Mouse (Mus musculus) liver, embryonic 11.5 days (tissue): ENCODE measurements around the gene Timm10. TPM values are rescaled to one million over a fixed set of nuclear protein-coding genes. Genes with fewer than 3 reads are reported as not detected.

Experiments used
- ATAC-seq: fragments of 200-750 bp; cut with Nextera tagmentation; replicated peaks from 2 replicates; pipeline ENCODE4 v1.8.0; 2017; ENCODE audit warnings: moderate number of reproducible peaks, mild to moderate bottlenecking, moderate TSS enrichment, moderate library complexity; ENCODE audit not compliant: low FRiP score
- DNase-seq: peaks from one replicate; pipeline ENCODE4 v3.0.0-alpha.2; 2017; ENCODE audit warnings: low spot score
- H3K27ac ChIP-seq: fragments of 300-500 bp; sonication (generic); 2 replicates; pipeline ENCODE4 v1.5.1; 2014; ENCODE audit warnings: mild to moderate bottlenecking, low read depth, low read length, control low read depth
- H3K27me3 ChIP-seq: fragments of 300-500 bp; sonication (generic); replicated peaks from 2 replicates; pipeline ENCODE4 v1.6.1; 2014; ENCODE audit warnings: low read length, mixed read lengths; ENCODE audit not compliant: control insufficient read depth, insufficient read depth
- H3K36me3 ChIP-seq: fragments of 300-500 bp; sonication (generic); 2 replicates; pipeline ENCODE4 v1.6.1; 2014; ENCODE audit warnings: mild to moderate bottlenecking, low read length, moderate library complexity, mixed read lengths; ENCODE audit not compliant: control insufficient read depth, insufficient read depth
- H3K4me1 ChIP-seq: fragments of 300-500 bp; sonication (generic); replicated peaks from 2 replicates; pipeline ENCODE4 v1.6.1; 2014; ENCODE audit warnings: low read length, mixed read lengths; ENCODE audit not compliant: control insufficient read depth, insufficient read depth
- H3K4me2 ChIP-seq: fragments of 300-500 bp; sonication (generic); 2 replicates; pipeline ENCODE4 v1.6.1; 2014; ENCODE audit warnings: mild to moderate bottlenecking, control low read depth, moderate library complexity
- H3K4me3 ChIP-seq: fragments of 300-500 bp; sonication (generic); 2 replicates; pipeline ENCODE4 v1.5.1; 2014; ENCODE audit warnings: low read depth, low read length, control low read depth
- H3K9ac ChIP-seq: fragments of 300-500 bp; sonication (generic); 2 replicates; pipeline ENCODE4 v1.6.1; 2014; ENCODE audit warnings: low read depth, low read length, control low read depth
- H3K9me3 ChIP-seq: fragments of 300-500 bp; sonication (generic); 2 replicates; pipeline ENCODE4 v1.6.1; 2016; ENCODE audit warnings: low read length, inconsistent platforms, mixed read lengths; ENCODE audit not compliant: control insufficient read depth
- WGBS: fragments of 180-500 bp; shearing (Covaris S2); extraction: QIAGEN DNeasy Blood & Tissue Kit; methylation state at CpG from one replicate; pipeline ENCODE4 v1.1.7; 2014; 5-methylcytosine and 5-hydroxymethylcytosine counted together
- polyA plus RNA-seq: library from polyadenylated mRNA; unstranded; fragments of >200 nt; fragmentation: Nextera tagmentation; extraction: Ambion mirVana; gene quantifications from 2 replicates; pipeline ENCODE4 v1.2.1, GENCODE M21; 2014

Timm10 gene
- polyA plus RNA-seq: 84.3 and 84.5 TPM in 2 replicates

DNA sequence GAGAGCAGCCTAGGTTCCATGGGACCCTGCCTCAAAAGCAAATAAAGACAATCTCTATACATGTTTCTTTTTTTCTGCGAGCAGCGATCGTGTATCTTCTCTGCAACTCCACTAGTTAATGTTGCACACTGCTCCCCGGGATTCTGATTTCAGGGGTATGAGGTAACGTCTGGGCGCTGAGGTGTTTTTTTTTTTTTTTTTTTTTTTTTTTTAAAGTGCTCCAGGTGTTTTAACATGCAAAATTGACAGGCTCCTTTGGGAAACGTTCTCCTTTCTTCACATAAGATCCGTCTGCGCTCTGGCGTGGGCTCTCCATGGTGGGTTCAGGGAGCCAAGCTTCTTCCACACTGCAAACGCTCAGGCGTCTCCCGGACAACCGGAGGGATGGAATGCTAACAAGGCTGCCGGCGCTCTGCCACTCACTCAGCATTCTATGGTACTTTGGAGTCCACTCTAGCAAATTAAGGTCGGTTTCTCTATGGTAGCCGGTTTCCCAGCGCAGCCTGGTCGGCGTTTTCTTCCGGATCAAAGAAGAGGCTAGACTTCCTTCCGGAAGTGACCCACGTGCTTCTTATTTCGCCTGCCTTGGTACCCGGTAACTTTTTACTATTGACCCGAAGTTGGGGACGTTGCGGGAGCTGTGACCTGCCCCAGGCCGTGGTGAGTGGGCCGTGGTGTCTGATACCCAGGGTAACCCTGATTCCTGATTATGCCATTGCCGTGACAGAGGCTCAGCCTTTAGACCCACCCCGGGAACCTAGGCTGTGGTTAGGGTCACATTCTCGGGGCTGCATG lies at the start of gene Timm10:
Gene Timm10 (plus strand): TSS at position 510 of the 795 bp plus-strand sequence.
- H3K9ac ChIP-seq: peak within 1 kb of the TSS; percentile 77
- H3K9me3 ChIP-seq: no peaks in the 10 kb centered on the region
- DNase-seq: peak; percentile 82
- H3K27ac ChIP-seq: peak within 1 kb of the TSS; percentile 54
- H3K4me3 ChIP-seq: peak within 1 kb of the TSS; percentile 92
- peaks cover 5% of the 10 kb centered on the region for H3K27me3 ChIP-seq
- WGBS: 1% methylated on average over 34 of the region's 34 CpGs
- ATAC-seq: peak; percentile 84
- peaks cover 10% of the 10 kb centered on the region for H3K36me3 ChIP-seq
- peak within 1 kb of the TSS; percentile 84 for H3K4me2 ChIP-seq
- H3K4me1 ChIP-seq: peaks cover 10% of the 10 kb centered on the region

- no peak overlapping the region for H3K4me3 ChIP-seq
- peaks cover 6% of the 10 kb centered on the region; the same call in 1 of the 2 replicates for H3K4me1 ChIP-seq
- DNase-seq (no peak), ATAC-seq (no peak)
- H3K36me3 ChIP-seq: no peaks in the 10 kb centered on the region
- H3K27ac ChIP-seq: no peak overlapping the region
- no peak overlapping the region for H3K9ac ChIP-seq
- no peak overlapping the region for H3K4me2 ChIP-seq
- WGBS: 57% methylated on average over 3 of the region's 3 CpGs
- H3K9me3 ChIP-seq: no peaks in the 10 kb centered on the region
- H3K27me3 ChIP-seq: no peaks in the 10 kb centered on the region; the same call in none of the 2 replicates
These were observed 49.1 kb upstream of the Timm10 start for GRCm38 (mm10) chr2:84777706-84778105.

- H3K9me3 ChIP-seq: no peaks in the 10 kb centered on the region
- no peaks in the 10 kb centered on the region; the same call in none of the 2 replicates for H3K27me3 ChIP-seq
- H3K4me2 ChIP-seq: no peak overlapping the region
- H3K4me1 ChIP-seq: peaks cover 5% of the 10 kb centered on the region
- no peak overlapping the region for H3K4me3 ChIP-seq
- ATAC-seq: no peak
- 38% methylated on average over 6 of the region's 6 CpGs for WGBS
- no peak for DNase-seq
- H3K36me3 ChIP-seq: no peaks in the 10 kb centered on the region
- H3K27ac ChIP-seq: no peak overlapping the region
- H3K9ac ChIP-seq: no peak overlapping the region
These were observed 47.6 kb upstream of the Timm10 start for GRCm38 (mm10) chr2:84779210-84779609.

GRCm38 (mm10) chr2:84783315-84783714 lies 43.5 kb upstream of the Timm10 start:
- ATAC-seq: no peak
- H3K36me3 ChIP-seq: no peaks in the 10 kb centered on the region
- H3K4me3 ChIP-seq: no peak overlapping the region
- no peaks in the 10 kb centered on the region for H3K9me3 ChIP-seq
- no peak overlapping the region for H3K4me2 ChIP-seq
- no peaks in the 10 kb centered on the region; the same call in 1 of the 2 replicates for H3K27me3 ChIP-seq
- no peak overlapping the region for H3K27ac ChIP-seq
- H3K9ac ChIP-seq: no peak overlapping the region
- no peak for DNase-seq
- WGBS: 63% methylated on average over 1 of the region's 1 CpGs
- H3K4me1 ChIP-seq: peaks cover 4% of the 10 kb centered on the region

DNA sequence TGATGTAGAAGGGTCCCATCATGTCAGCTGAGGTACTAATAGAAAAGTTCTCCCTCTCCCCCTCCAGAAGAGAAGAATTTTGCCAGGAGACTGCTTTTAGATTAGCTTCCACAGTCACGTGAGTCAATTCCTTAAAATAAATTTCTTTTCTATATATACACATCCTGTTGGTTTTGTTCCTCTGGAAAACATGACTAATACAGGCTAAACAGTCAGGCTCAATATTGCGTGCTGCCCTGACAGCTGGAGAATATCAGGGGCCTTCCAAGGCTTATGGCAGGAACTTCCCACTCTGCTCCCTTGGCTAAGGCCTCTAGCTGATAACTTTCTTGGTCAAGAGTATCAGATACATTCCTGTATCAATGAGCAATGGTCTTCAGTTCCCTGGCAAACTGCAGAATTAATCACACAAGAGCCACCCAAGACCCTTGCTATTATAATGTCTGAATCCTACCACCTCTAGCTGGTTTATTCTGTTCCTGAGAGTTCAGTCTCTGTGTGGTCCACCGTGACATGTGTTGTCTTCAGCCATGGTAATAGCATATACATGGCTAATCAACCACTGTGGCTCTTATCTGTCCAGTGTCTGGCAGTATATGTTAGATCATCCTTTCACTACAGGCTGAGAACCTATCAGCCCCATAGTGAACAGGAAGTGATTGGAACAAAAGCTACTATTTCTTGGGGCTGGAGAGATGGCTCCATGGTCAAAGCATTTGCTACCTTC lies 42.8 kb upstream of the Timm10 start:
- no peak overlapping the region for H3K4me2 ChIP-seq
- peaks cover 4% of the 10 kb centered on the region for H3K4me1 ChIP-seq
- H3K27me3 ChIP-seq: no peaks in the 10 kb centered on the region; the same call in 1 of the 2 replicates
- H3K27ac ChIP-seq: 0 out of 2 replicates have a peak overlapping the region, but pooled peaks have one; percentile 5
- ATAC-seq (0 out of 2 replicates have a peak, but pooled peaks have one; percentile 20), DNase-seq (no peak)
- no peak overlapping the region for H3K4me3 ChIP-seq
- H3K9ac ChIP-seq: no peak overlapping the region
- H3K36me3 ChIP-seq: no peaks in the 10 kb centered on the region
- WGBS: 50% methylated on average over 3 of the region's 3 CpGs
- no peaks in the 10 kb centered on the region for H3K9me3 ChIP-seq

GRCm38 (mm10) chr2:84788316-84788715 lies 38.5 kb upstream of the Timm10 start:
- H3K27ac ChIP-seq: no peak overlapping the region
- 73% methylated on average over 3 of the region's 3 CpGs for WGBS

DNA sequence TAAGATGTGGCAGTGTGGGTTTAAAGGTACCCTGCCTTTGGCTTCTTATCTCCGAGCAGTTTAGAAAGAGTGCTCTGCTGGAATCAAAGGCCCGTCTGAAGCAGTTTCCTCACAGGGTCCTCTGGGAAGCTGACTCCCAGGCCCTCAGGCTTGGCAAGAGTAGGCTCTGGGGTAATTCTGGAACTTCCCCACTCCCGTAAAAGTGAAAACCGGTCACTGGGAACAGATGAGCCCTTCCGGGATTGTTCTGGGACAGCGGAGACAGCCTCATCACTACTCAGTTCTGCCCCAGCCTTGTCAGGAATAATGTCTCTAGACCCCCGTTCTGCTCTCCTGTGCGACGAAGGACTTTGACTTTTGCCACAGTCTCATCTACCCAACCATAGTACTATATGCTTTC lies 36.4 kb upstream of the Timm10 start:
- ATAC-seq: no peak

More at GRCm38 (mm10) chr2:84788316-84788715, 38.5 kb upstream of the Timm10 start:
- ATAC-seq (no peak), DNase-seq (no peak)
- Histone ChIP-seq H3K36me3 (no peaks in the 10 kb centered on the region), H3K4me1 (peaks cover 6% of the 10 kb centered on the region), H3K4me3 (no peak overlapping the region), H3K4me2 (no peak overlapping the region), H3K27me3 (peaks cover 3% of the 10 kb centered on the region; the same call in 1 of the 2 replicates), H3K9ac (no peak overlapping the region), H3K9me3 (no peaks in the 10 kb centered on the region)

GRCm38 (mm10) chr2:84792516-84792915 lies 34.3 kb upstream of the Timm10 start:
- peaks cover 3% of the 10 kb centered on the region; the same call in 1 of the 2 replicates for H3K9me3 ChIP-seq
- no peaks in the 10 kb centered on the region for H3K36me3 ChIP-seq
- H3K27me3 ChIP-seq: peaks cover 3% of the 10 kb centered on the region; the same call in 1 of the 2 replicates
- no peak for DNase-seq
- no peak overlapping the region for H3K4me3 ChIP-seq
- ATAC-seq: no peak
- WGBS: 85% methylated on average over 3 of the region's 3 CpGs
- H3K27ac ChIP-seq: no peak overlapping the region
- no peak overlapping the region for H3K9ac ChIP-seq
- peaks cover 7% of the 10 kb centered on the region for H3K4me1 ChIP-seq
- H3K4me2 ChIP-seq: no peak overlapping the region

More for the DNA sequence above, 36.4 kb upstream of the Timm10 start:
- Histone ChIP-seq H3K4me3 (no peak overlapping the region), H3K4me1 (peaks cover 5% of the 10 kb centered on the region), H3K9ac (no peak overlapping the region), H3K27ac (no peak overlapping the region), H3K9me3 (peaks cover under 1% of the 10 kb centered on the region; the same call in 1 of the 2 replicates), H3K4me2 (no peak overlapping the region), H3K27me3 (peaks cover 3% of the 10 kb centered on the region; the same call in 1 of the 2 replicates), H3K36me3 (no peaks in the 10 kb centered on the region)
- whole genome bisulfite sequencing: 53% methylated on average over 9 of the region's 9 CpGs
- DNase-seq: no peak
